Mouse (Mus musculus) cerebellum, adult 18-20 months (tissue): ENCODE measurements around the gene Adamts17.
A peak's percentile ranks its signal among the peaks of the same experiment; 100 is the strongest.

Experiments used
- DNase-seq, 2 experiments: peaks; one replicate each; pipeline ENCODE4 v3.0.0; 2021

Gene Adamts17

DNA sequence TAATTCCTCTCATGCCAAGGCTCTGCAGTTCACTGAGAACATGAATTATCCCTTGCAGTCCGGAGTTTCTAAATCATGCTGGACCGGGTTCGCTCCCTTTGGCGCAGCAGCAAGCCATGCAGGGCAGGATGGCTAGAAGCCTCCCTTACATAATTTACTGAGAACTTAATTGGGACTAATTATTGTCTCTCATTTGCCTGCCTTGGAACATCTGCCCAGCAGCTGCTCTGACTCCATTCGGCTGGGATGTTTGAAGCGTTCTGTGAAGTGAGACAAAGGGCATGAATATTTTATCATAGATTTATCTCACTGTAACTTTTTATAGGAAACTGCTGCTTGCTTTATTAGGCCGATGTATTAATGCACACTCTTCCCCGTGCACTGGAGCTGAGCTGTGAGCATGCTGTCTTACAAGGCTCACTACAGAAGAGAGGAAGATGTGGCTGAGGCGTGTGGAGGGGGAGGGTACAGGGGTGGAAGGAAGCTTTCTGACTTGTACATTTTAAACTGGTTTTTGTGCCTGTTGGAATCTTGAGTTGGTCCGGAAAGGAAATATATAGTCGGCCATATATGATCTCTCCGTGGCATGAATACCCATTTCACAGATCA is 271.1 kb downstream of the Adamts17 start:
- no peak for DNase-seq

- no peak for DNase-seq
Measured at GRCm38 (mm10) chr7:67112495-67113216, 273.1 kb downstream of the Adamts17 start.

GRCm38 (mm10) chr7:67114056-67114455 is 274.5 kb downstream of the Adamts17 start:
- DNase-seq: no peak

DNA sequence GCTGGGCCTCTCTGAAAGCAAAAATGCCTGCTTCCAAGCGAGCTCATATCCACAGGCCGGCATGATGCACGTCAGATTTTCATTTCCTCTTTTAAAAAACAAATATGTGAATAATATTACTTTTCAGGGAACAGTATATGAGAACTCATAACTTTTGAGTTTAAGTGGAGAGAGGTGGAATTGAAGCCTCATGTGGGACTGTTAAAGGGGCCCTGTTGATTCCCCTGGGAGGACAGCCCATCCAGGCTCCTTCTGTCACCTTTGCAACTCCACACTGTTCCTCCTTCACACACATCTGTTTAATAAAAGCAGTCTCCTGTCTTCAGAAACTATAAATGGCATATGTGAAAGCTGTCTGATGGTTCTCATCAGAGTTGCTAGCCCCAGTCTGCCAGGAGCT is 275.5 kb downstream of the Adamts17 start:
- no peak for DNase-seq

- DNase-seq: no peak
Measured at GRCm38 (mm10) chr7:67135140-67135539, 295.6 kb downstream of the Adamts17 start.

DNA sequence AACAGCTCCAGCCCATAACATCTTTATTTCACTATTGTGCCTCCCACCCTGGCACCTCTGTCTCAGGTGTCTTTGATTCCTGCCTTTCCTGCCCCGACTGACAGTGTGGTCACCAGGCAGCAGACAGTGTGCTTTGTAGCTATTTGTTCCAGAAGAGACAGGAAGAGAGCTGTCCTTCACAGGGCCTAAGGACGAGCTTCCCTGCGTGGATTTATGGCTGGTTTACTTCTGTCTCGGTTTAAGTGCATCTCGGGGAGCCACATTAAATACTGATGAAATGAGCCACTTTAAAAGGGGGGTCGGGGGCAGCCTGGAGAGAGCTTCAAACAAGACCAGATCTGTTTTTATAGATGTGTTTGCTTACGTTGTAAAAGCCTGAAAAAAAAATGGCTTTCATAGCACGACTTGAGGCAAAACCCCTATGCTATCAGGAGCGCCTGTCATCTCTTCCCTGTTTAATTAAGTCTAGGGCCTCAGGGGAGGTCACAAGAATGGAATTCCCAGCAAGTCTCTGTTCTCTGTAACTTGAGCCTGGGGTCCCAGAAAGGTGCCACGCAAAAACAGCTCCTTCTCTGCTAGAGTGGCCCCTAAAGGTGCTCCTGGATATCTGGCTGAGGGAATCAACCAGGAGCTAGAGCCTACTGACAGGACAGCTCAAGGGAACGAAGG is 302.9 kb downstream of the Adamts17 start:
- DNase-seq: no peak

DNA sequence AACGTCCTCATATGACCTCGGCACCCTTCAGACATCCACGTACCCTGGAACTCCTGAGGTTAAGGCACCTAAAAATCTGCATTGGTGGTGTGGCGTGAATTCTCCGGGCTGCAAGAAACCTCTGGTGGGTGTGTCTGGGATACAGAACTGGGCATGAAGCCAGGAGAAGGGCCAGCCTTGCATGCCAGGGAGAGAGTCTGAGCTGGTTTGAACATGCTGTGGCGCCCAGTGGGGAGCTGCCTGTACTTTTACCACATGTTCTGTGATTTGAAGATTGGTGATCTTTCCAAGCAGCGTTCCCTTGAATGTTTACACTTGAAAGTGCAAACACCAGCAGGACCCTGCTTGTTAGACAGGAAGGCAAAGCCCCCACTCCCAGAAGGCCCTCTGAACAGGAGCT is 306.2 kb downstream of the Adamts17 start:
- DNase-seq: no peak

GRCm38 (mm10) chr7:67146151-67146550 is 306.6 kb downstream of the Adamts17 start:
- no peak for DNase-seq

DNA sequence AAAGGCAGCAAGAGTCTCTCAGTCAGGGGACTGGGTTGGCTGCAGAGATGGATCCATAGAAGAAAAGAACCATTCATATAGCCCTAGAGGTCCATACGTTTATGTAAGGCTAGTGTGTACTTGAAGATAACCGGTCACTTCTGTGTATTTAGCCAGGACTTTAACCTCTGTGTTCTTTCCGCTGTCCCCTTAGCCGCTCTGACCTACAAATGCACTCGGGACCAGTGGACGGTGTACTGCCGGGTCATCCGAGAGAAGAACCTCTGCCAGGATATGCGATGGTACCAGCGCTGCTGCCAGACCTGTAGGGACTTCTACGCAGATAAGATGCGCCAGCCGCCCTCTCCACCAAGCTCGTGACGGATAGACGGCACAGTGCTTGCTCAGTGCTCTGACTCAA is 310.2 kb downstream of the Adamts17 start:
- DNase-seq: no peak

GRCm38 (mm10) chr7:67152626-67153025 is 313.1 kb downstream of the Adamts17 start:
- DNase-seq: no peak

DNA sequence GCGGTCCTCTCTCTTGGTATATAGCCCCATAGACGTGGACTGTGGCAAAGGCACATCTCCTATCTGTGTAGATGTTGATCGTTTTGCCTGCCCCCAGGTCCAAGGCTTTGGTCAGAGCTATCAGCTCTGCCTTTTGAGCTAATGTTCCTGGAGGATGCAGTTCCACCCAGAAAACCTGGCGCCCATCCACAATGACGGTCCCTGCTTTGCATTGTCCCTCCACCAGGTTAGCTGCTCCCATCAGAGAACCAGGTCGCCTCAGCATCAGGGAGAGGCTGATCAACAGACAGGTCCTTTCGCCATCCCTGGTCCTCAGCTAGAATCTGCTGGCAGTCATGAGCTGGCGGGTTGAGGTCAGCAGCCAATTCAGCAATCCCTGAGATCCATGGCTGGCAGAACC is 322.6 kb downstream of the Adamts17 start:
- DNase-seq: no peak

DNA sequence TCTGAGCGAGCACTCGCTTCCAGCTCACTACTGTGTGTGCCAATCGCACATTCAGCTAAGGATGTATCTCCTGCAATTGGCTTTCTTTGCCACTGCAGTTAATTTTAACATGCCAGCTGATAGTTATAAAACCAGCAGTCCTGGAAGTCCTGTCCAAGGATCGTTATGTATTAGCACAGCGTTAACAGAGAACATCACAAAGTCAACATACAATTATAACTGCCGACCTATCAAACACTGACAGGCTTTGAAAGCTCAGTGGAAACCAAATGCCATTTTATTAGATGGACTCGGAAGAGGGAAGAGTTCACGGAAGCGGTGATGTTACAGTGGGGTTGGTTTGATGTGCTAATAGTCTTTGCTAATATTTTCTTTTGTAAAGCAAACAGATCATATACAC is 328.8 kb downstream of the Adamts17 start:
- no peak for DNase-seq

DNA sequence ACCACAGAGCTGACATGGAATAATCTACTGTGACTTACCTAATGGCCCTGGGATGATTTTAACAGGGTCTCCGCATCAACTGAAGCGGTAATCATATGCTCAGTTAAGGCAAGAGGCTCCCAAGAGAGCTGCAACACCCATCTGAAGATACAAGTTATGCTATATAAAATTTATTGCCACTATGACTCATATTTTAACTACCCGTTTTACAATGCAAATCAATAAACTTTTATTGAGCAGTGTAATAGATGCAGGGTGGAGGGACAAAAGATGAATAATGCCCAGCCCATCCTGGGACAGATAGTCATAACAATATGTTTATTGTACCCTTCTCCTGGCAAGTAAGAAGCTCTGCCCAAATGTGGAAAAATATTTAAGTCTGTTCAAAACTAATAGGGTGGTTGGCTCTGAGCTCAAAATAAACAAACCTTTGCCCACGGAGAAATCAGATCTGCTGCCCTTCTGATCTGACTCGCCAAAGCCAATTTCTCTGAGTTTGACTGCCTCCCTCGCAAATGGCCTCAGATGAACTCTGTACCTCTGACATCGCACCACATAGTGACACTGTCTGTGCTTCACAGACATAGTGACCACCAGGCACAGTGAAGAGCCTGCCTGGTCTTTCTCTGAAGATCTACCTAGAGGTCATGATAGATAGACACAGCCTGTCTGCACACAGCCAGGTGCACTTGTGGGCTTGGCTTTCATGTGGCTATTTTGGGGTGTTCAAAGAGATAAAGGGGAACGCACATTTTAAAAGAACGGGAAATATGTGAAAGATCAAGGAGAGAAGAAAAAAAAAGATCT is 329.4 kb downstream of the Adamts17 start:
- DNase-seq: no peak

- DNase-seq: no peak
Measured at GRCm38 (mm10) chr7:67173522-67174195, 334.1 kb downstream of the Adamts17 start.

DNA sequence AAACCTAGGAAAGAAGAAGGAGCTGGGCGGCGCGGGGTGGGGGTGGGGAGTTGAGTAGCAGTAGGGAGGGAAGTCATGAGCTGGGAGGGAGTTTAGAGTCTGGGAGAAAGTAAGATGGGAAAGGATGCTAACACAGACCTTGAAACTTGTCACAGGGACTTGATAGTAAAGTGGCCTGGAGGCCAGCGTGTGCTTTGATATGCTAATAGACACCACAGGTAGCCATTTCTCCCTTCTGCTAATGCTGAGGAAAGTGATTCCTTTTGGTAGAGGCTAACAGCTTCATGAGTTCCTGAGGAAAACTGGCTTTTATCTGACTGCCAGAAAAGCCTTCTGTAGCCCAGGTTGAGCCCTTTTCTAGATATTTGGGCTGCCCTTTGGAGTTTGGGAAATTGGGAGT is 344.3 kb downstream of the Adamts17 start:
- no peak for DNase-seq

DNA sequence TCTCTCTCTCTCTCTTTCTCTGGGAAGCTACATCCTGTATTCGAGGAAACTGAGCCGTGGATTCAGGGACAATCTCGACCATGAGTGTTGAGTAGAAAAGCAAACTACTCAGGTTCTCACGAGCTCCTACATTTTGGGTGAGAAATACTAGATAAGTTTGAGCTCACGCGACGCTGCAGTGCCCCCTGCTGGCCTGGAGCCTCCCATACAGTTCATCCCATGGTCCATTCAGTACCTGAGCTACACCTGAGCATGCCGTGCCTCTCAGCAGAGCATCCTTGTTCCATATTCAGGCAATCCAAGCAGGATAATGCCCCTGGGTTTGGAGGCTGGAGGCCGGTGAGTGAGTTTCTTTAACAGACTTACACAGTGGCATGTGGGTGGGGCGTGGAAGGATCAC is 359.9 kb downstream of the Adamts17 start:
- DNase-seq: peak; percentile 72 to 78
